ENCODE assay signal across 9 mouse cellular contexts in the genomic region with DNA sequence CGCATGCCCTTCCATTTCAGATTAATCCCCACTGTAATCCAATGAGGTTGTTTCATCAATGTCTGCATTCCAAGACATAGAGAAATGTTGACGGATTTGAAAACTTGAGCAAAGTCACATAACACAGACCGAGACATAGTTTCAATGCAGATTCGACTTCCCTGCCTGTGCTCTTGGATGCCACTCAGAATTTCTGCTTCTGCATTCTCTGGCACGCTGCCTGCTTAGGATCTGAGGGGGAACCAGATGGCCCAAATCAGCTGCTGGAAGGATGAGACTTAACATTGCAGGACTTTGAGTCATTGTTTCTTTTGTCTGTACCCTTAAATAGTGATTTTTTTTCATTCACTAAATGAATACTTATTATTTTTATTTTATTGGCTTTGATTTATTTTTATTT.
DNase-seq lines count a peak whose midpoint lies in the region; ATAC-seq and TF ChIP-seq lines count a peak whose summit lies in the region.
"Had no signal": no experiment of that assay in that cellular context is flagged by ENCODE, and none has a peak within 500 bp of the region (broad histone marks: within the 10 kb centered on the region; RNA-seq: fewer than 3 reads in every experiment).

No protein-coding gene starts in this region.

- 46% methylated on average over 5 of the region's 5 CpGs for WGBS in heart, postnatal 0 days
- 80% methylated on average over 5 of the region's 5 CpGs for WGBS in heart, embryonic 10.5 days

- no peak for TF ChIP-seq EP300 in heart, postnatal 0 days (IDR thresholded peaks at IDR 0.05; ENCODE audit: low read depth)

- no peak overlapping the region for H3K4me3 ChIP-seq in heart, postnatal 0 days (ENCODE audit: low read depth, low read length)
- H3K4me3 ChIP-seq in heart, embryonic 10.5 days = no peak overlapping the region
- H3K4me3 ChIP-seq: liver, embryonic 13.5 days had no signal

- H3K27me3 ChIP-seq in heart, postnatal 0 days (ENCODE audit: control insufficient read depth, insufficient read depth, low read length) = no peaks in the 10 kb centered on the region
- no peaks in the 10 kb centered on the region for H3K27me3 ChIP-seq in heart, embryonic 10.5 days (ENCODE audit: insufficient read depth, poor library complexity, severe bottlenecking)
- H3K27me3 ChIP-seq: liver, embryonic 13.5 days had no signal

- no peaks in the 10 kb centered on the region for H3K4me1 ChIP-seq in heart, postnatal 0 days (ENCODE audit: control insufficient read depth, insufficient read depth)
- no peaks in the 10 kb centered on the region for H3K4me1 ChIP-seq in heart, embryonic 10.5 days
- H3K4me1 ChIP-seq: liver, embryonic 13.5 days had no signal

- peak; percentile 34 for DNase-seq in heart, postnatal 0 days (ENCODE audit: low spot score)
- no peak for DNase-seq in heart, embryonic 10.5 days (ENCODE audit: low spot score)
- DNase-seq in NIH3T3 (ENCODE audit: low read depth) (peak; percentile 23), MN1 (ENCODE audit: low spot score) (no peak)
- DNase-seq in frontal cortex, adult 2 months (ENCODE audit: extremely low spot score in 1 of 2, low spot score in 1 of 2) = peak; percentile 44 to 78
- DNase-seq in left cerebral cortex, postnatal 14 days (ENCODE audit: low spot score in 2 of 2) = peak; percentile 65 to 71
- DNase-seq in thymus, postnatal 10 days (ENCODE audit: low spot score in 2 of 2) = no peak
- DNase-seq in adrenal gland, postnatal 36 days = no peak
- DNase-seq: liver, embryonic 13.5 days had no signal

- intact Hi-C loops in left cerebral cortex, postnatal 14 days (cut with DNase I) = no loop called here

- H3K27ac ChIP-seq in heart, postnatal 0 days (ENCODE audit: low read depth) = no peak overlapping the region
- H3K27ac ChIP-seq in heart, embryonic 10.5 days = no peak overlapping the region
- H3K27ac ChIP-seq: liver, embryonic 13.5 days had no signal

- H3K36me3 ChIP-seq in heart, postnatal 0 days (replicated peaks; ENCODE audit: control insufficient read depth, insufficient read depth, low read length) = no peaks in the 10 kb centered on the region
- H3K36me3 ChIP-seq in heart, embryonic 10.5 days = no peaks in the 10 kb centered on the region
- H3K36me3 ChIP-seq: liver, embryonic 13.5 days had no signal

- no peak for ATAC-seq in heart, postnatal 0 days (ENCODE audit: insufficient read depth, low read depth)

- H3K4me2 ChIP-seq in heart, postnatal 0 days (ENCODE audit: low read depth, low read length) = no peak overlapping the region
- H3K4me2 ChIP-seq: liver, embryonic 13.5 days had no signal

- no peaks in the 10 kb centered on the region for H3K9me3 ChIP-seq in heart, postnatal 0 days (replicated peaks; ENCODE audit: control insufficient read depth, low read length)
- H3K9me3 ChIP-seq in heart, embryonic 10.5 days = no peaks in the 10 kb centered on the region
- H3K9me3 ChIP-seq: liver, embryonic 13.5 days had no signal

- H3K9ac ChIP-seq in heart, postnatal 0 days (replicated peaks; ENCODE audit: low read depth, low read length) = no peak overlapping the region
- H3K9ac ChIP-seq: liver, embryonic 13.5 days had no signal

- no peak for TF ChIP-seq CTCF in heart, postnatal 0 days (IDR thresholded peaks at IDR 0.05; ENCODE audit: low read depth)

Comparison
In these comparisons a context has a peak if more than half of its experiments do, and no peak if none do; other contexts are left out.
1. DNase-seq: peak in heart, postnatal 0 days (single experiment), NIH3T3 (single experiment), frontal cortex, adult 2 months (2 of 2) and left cerebral cortex, postnatal 14 days (2 of 2); none in heart, embryonic 10.5 days (single experiment), thymus, postnatal 10 days (0 of 2), adrenal gland, postnatal 36 days (0 of 2) and MN1 (single experiment).